Mouse (Mus musculus) heart, adult 2 months (tissue): ENCODE measurements around the gene Khdc1a. TPM values are rescaled to one million over a fixed set of nuclear protein-coding genes. Genes with fewer than 3 reads are reported as not detected.
"Not testable (repeated sequence)": the region's sequence is repeated elsewhere in the genome, so short reads cannot be mapped to it uniquely, and the experiment has no call there.

ENCODE experiments used
- DNase-seq, 2 experiments: peaks; one replicate each; pipeline ENCODE4 v3.0.0; 2021
- H3K27ac ChIP-seq: fragments of 200-600 bp; 2 replicates; pipeline ENCODE4 v1.8.1; 2022
- H3K27me3 ChIP-seq: fragments of 200-500 bp; 2 replicates; pipeline ENCODE4 v1.6.1; 2012; ENCODE audit warnings: mild to moderate bottlenecking, low read length, inconsistent platforms, mixed read lengths; ENCODE audit not compliant: control insufficient read depth, insufficient read depth
- H3K36me3 ChIP-seq: fragments of 200-500 bp; 2 replicates; pipeline ENCODE4 v1.6.1; 2012; ENCODE audit warnings: low read length, inconsistent platforms; ENCODE audit not compliant: control insufficient read depth, insufficient read depth
- H3K4me1 ChIP-seq: fragments of 200-500 bp; 2 replicates; pipeline ENCODE4 v1.6.1; 2011; ENCODE audit warnings: low read length; ENCODE audit not compliant: control insufficient read depth, insufficient read depth
- H3K4me3 ChIP-seq: fragments of 200-600 bp; 2 replicates; pipeline ENCODE4 v1.8.1; 2022
- H3K79me2 ChIP-seq: fragments of 200-500 bp; replicated peaks from 2 replicates; pipeline ENCODE4 v1.6.1; 2012; ENCODE audit warnings: mild to moderate bottlenecking, inconsistent platforms, low read length, moderate library complexity, mixed read lengths; ENCODE audit not compliant: control insufficient read depth, insufficient read depth
- H3K9ac ChIP-seq: fragments of 200-500 bp; 2 replicates; pipeline ENCODE4 v1.6.1; 2012; ENCODE audit warnings: low read depth, mild to moderate bottlenecking, control low read depth, inconsistent platforms, low read length, mixed read lengths
- CTCF ChIP-seq: fragments of 200-600 bp; IDR thresholded peaks from 2 replicates; pipeline ENCODE4 v1.8.1; 2022; ENCODE audit warnings: antibody characterized with exemption, mild to moderate bottlenecking, moderate library complexity
- EP300 ChIP-seq: fragments of 200-500 bp; IDR thresholded peaks from 2 replicates; pipeline ENCODE4 v1.6.1; 2011; ENCODE audit warnings: low read depth, low read length, control low read depth; ENCODE audit not compliant: insufficient read depth
- POLR2A ChIP-seq: fragments of 200-500 bp; IDR thresholded peaks from 2 replicates; pipeline ENCODE4 v1.6.1; 2011; ENCODE audit warnings: mild to moderate bottlenecking, low read depth, low read length, control low read depth; ENCODE audit not compliant: insufficient read depth
- WGBS: fragments of 180-500 bp; shearing (Covaris S2); methylation state at CpG from one replicate; pipeline ENCODE4 v1.1.7; 2018; 5-methylcytosine and 5-hydroxymethylcytosine counted together
- intact Hi-C: fragments of 180-260 bp; cut with DNase I; formaldehyde crosslinking; loops from one replicate; pipeline ENCODE4 v1.15.1; 2025
- polyA plus RNA-seq: library from polyadenylated mRNA; depleted of rRNA; stranded (reverse); fragments of >200 nt; gene quantifications from 2 replicates; pipeline ENCODE4 v1.2.3, GENCODE M21; 2012
- total RNA-seq, 2 experiments: library from RNA; stranded (reverse); gene quantifications; 2 replicates each; pipeline ENCODE4 v1.2.3; 2021

Khdc1a gene
- total and polyA plus RNA-seq, 3 experiments = not detected

DNA sequence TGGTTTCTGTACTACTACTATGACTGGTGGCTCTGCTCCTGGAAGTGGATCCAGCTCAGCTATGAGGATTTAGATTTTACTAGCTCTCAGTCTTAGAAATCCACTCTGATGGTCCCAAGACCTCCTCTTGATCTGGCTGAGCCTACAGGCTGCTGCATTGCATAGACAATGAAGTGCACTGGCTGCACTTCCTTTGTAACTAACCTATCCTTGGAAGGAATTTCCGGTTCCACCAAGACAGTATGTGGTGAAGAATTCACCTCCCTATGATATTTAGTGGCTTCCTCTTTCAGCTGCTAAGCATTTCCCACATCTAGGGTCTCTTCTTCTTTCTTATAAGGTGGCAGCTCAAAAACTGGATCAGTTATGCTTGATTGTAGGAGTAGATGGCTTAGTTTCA, 24.8 kb upstream of the Khdc1a start:
- TF ChIP-seq EP300 = no peak
- no peak for TF ChIP-seq CTCF
- TF ChIP-seq POLR2A = no peak
- WGBS = 63% methylated on average over 1 of the region's 1 CpGs
- Histone ChIP-seq H3K4me3 (no peak overlapping the region), H3K79me2 (no peaks in the 10 kb centered on the region), H3K27me3 (no peaks in the 10 kb centered on the region), H3K9ac (no peak overlapping the region), H3K36me3 (no peaks in the 10 kb centered on the region), H3K27ac (no peak overlapping the region), H3K4me1 (no peaks in the 10 kb centered on the region)
- DNase-seq = no peak
- intact Hi-C loops = no loop called here

DNA sequence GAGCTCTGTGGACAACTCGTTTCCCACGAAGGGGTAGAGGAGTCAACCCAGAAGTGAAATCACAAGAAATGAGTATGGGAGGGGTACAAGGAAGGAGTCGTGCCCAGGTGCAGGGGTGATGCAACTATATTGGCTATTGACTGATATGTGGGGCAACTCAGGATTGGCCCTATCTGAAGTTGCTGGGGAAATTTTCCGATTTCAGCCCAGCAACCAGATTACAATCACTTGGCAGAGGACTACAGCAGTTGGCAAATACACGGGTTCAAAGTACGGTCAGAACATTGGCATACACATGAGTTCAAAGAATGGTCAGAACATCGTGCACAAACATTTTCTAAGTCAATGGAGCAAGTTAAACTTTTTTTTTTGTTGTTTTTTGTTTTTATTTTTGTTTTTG, 22.7 kb upstream of the Khdc1a start:
- no peak overlapping the region for H3K4me3 ChIP-seq
- H3K36me3 ChIP-seq = no peaks in the 10 kb centered on the region
- TF ChIP-seq CTCF (no peak), EP300 (no peak), POLR2A (no peak)
- no peak for DNase-seq
- H3K9ac ChIP-seq = no peak overlapping the region
- H3K27ac ChIP-seq = no peak overlapping the region
- H3K4me1 ChIP-seq = no peaks in the 10 kb centered on the region
- WGBS = 83% methylated on average over 7 of the region's 7 CpGs
- H3K79me2 ChIP-seq = no peaks in the 10 kb centered on the region
- H3K27me3 ChIP-seq = no peaks in the 10 kb centered on the region
- intact Hi-C loops = no loop called here

DNA sequence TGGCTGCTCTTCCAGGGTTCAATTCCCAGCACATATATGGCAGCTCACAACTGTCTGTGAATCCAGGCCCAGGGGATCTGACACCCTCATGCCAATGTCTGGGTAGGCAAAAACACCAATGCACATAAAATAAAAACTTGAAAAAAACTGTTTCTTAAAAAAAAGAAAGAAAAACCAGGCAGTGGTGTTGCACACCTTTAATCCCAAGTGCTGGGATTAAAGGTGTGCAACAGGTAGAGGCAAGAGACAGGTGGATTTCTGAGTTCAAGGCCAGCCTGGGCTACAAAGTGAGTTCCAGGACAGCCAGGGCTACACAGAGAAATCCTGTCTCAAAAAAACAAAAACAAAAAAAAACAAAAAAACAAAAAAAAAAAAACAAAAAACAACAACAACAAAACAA, 18.3 kb upstream of the Khdc1a start:
- H3K4me3 ChIP-seq, intact Hi-C loops, H3K9ac ChIP-seq, H3K4me1 ChIP-seq, H3K36me3 ChIP-seq, H3K27ac ChIP-seq, DNase-seq, H3K27me3 ChIP-seq, H3K79me2 ChIP-seq: not testable (repeated sequence)

DNA sequence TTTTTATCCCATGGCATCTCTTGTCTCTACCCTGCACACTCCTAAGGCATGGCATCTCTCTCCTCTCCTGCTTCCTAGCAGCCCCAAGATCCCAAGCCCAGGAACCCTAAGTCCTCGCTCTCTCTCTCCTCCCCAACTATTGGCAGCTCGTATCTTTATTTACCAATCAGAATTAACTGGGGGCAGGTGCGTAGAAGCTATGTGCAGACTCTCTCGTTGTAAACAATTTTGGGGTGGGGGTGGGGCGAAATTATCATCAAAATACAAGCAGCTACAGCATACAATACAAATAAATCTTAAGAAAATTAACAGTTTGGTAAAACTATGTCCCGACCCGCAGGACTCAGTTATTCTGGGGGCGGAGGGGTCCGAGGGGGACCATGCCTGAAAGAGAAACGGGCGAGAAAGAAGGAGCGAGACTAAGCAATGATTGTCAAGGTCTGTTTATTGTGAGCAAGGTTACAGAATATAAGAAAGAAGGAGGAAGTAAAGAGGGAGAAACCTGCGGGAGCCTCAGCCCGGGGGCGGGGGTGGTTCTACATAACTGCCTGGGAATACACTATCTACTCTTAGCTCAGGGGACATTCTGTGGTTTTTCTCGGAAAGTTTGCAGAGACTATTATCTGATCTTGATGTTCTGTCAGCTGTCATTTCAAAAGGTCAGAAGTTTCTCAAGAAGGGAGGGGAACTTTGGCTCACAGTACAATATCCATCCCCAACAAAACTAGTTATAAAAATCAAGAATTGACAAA, 16.0 kb upstream of the Khdc1a start:
- H3K4me1 ChIP-seq = no peaks in the 10 kb centered on the region
- no peak overlapping the region for H3K9ac ChIP-seq
- DNase-seq = no peak
- no peaks in the 10 kb centered on the region for H3K27me3 ChIP-seq
- intact Hi-C loops = no loop called here
- no peaks in the 10 kb centered on the region for H3K79me2 ChIP-seq
- no peaks in the 10 kb centered on the region for H3K36me3 ChIP-seq
- H3K4me3 ChIP-seq = no peak overlapping the region
- 73% methylated on average over 16 of the region's 16 CpGs for WGBS
- TF ChIP-seq CTCF = no peak
- no peak for TF ChIP-seq POLR2A
- no peak for TF ChIP-seq EP300
- no peak overlapping the region for H3K27ac ChIP-seq

DNA sequence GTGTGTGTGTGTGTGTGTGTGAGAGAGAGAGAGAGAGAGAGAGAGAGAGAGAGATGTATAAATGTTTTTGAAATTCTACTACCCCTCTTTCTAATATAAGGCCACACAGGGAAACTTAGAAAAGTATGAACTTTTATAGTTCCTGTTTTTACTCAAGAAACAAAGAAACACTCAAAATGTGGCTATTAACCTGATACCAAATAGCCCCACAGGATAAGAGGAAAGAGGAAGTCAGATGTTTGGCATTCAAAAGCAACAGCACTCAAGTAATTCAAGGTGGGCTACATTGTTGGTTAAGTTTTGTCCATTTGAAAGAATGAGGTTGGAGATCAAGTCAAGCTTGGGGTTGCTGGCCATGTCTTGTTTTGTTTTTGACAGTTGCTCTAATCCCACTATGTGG, 13.6 kb upstream of the Khdc1a start:
- Histone ChIP-seq H3K4me3 (no peak overlapping the region), H3K36me3 (no peaks in the 10 kb centered on the region), H3K9ac (no peak overlapping the region), H3K27ac (no peak overlapping the region), H3K27me3 (no peaks in the 10 kb centered on the region), H3K4me1 (no peaks in the 10 kb centered on the region), H3K79me2 (no peaks in the 10 kb centered on the region)
- no peak for DNase-seq
- TF ChIP-seq CTCF (no peak), POLR2A (no peak), EP300 (no peak)
- intact Hi-C loops = no loop called here

DNA sequence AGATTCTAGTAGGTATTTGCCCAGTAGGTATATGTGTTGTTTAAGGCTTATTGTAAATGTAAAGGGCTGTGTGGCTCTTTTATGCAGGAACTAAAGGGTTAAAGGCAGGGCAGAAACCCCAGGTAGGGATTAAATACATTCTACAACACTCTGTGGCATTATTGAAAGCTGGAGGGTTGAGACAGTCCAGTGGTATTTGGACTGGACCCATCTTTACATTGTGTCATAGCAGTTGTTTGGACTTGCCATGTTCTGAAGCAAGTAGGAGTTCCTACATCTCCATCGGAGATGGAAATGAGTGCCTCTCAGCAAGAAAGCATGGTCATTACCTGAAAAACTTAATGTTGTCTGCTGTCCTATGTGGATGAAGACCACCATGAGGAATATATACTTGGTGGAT, 8.7 kb upstream of the Khdc1a start:
- no peaks in the 10 kb centered on the region for H3K27me3 ChIP-seq
- intact Hi-C loops = loop anchor here (5.0 to 10.0 kb wide), 3 partner anchors 68 to 406 kb away; no protein-coding TSS in a partner anchor
- H3K4me1 ChIP-seq = no peaks in the 10 kb centered on the region
- no peak overlapping the region for H3K27ac ChIP-seq
- no peaks in the 10 kb centered on the region for H3K36me3 ChIP-seq
- WGBS = 93% methylated on average over 1 of the region's 1 CpGs
- TF ChIP-seq EP300 (no peak), POLR2A (no peak), CTCF (no peak)
- H3K4me3 ChIP-seq = no peak overlapping the region
- DNase-seq = no peak
- H3K9ac ChIP-seq = no peak overlapping the region
- H3K79me2 ChIP-seq = no peaks in the 10 kb centered on the region
